12 mouse cellular contexts compared by ENCODE assay signal in genomic region chr3:86789752-86790151, GRCm38 (mm10).
DNase-seq lines count a peak whose midpoint lies in the region; ATAC-seq and TF ChIP-seq lines count a peak whose summit lies in the region.
"Had no signal": no experiment of that assay in that cellular context is flagged by ENCODE, and none has a peak within 500 bp of the region (broad histone marks: within the 10 kb centered on the region; RNA-seq: fewer than 3 reads in every experiment).

No protein-coding gene starts in this region.

- intact Hi-C loops in gastrocnemius, postnatal 36 days (cut with DNase I): no loop called here

- TF ChIP-seq POLR2A in kidney, adult 2 months (IDR thresholded peaks at IDR 0.05; ENCODE audit: low read depth, low read length): no peak

- H3K36me3 ChIP-seq in kidney, adult 2 months (ENCODE audit: control insufficient read depth, insufficient read depth, low read length): no peaks in the 10 kb centered on the region
- peaks cover 74% of the 10 kb centered on the region for H3K36me3 ChIP-seq in midbrain, embryonic 13.5 days
- peaks cover 61% of the 10 kb centered on the region for H3K36me3 ChIP-seq in midbrain, embryonic 14.5 days (ENCODE audit: control insufficient read depth, insufficient read depth, low read length)
- H3K36me3 ChIP-seq in midbrain, embryonic 16.5 days (ENCODE audit: control insufficient read depth, insufficient read depth, low read length): peaks cover 28% of the 10 kb centered on the region
- H3K36me3 ChIP-seq: heart, embryonic 13.5 days had no signal

- TF ChIP-seq CTCF in kidney, adult 2 months (conservative IDR thresholded peaks at IDR 0.05; ENCODE audit: insufficient read depth, insufficient read length, low read depth, low read length): no peak

- no peak overlapping the region for H3K27ac ChIP-seq in kidney, adult 2 months (ENCODE audit: insufficient read depth, low read depth, low read length)
- H3K27ac ChIP-seq in midbrain, embryonic 13.5 days: 0 out of 2 replicates have a peak overlapping the region, but pooled peaks have one; percentile 20
- H3K27ac ChIP-seq in midbrain, embryonic 14.5 days (replicated peaks; ENCODE audit: low read depth, low read length): no peak overlapping the region
- H3K27ac ChIP-seq in midbrain, embryonic 16.5 days (ENCODE audit: low read length): peak overlapping the region; percentile 32; the same call in 1 of the 2 replicates
- H3K27ac ChIP-seq: heart, embryonic 13.5 days; liver, embryonic 13.5 days had no signal

- no peaks in the 10 kb centered on the region for H3K4me1 ChIP-seq in kidney, adult 2 months (ENCODE audit: control insufficient read depth, insufficient read depth, low read length)
- H3K4me1 ChIP-seq in midbrain, embryonic 13.5 days (replicated peaks): peaks cover 20% of the 10 kb centered on the region
- 0 out of 2 replicates have a peak, but pooled peaks cover 8% of the 10 kb centered on the region for H3K4me1 ChIP-seq in midbrain, embryonic 14.5 days (ENCODE audit: control insufficient read depth, insufficient read depth, low read length)
- peaks cover 9% of the 10 kb centered on the region for H3K4me1 ChIP-seq in midbrain, embryonic 16.5 days (ENCODE audit: control insufficient read depth, insufficient read depth, low read length)

- no peak overlapping the region for H3K4me2 ChIP-seq in midbrain, embryonic 13.5 days (replicated peaks)
- no peak overlapping the region for H3K4me2 ChIP-seq in midbrain, embryonic 14.5 days (ENCODE audit: low read length)
- H3K4me2 ChIP-seq in midbrain, embryonic 16.5 days (ENCODE audit: low read length): no peak overlapping the region
- H3K4me2 ChIP-seq: heart, embryonic 13.5 days; liver, embryonic 13.5 days had no signal

- peak; percentile 8 for DNase-seq in kidney, adult 2 months
- DNase-seq in kidney, adult 9 months: no peak
- no peak for DNase-seq in midbrain, embryonic 14.5 days
- DNase-seq in cerebellum, adult 8-10 months: peak; percentile 58
- DNase-seq in gastrocnemius, postnatal 36 days: no peak
- DNase-seq: kidney, postnatal 4 days; liver, embryonic 13.5 days; thymus, adult 18-20 months had no signal

- ATAC-seq in midbrain, embryonic 13.5 days: no peak
- ATAC-seq in midbrain, embryonic 14.5 days (ENCODE audit: low FRiP score, low TSS enrichment): no peak
- no peak for ATAC-seq in midbrain, embryonic 16.5 days

- H3K4me3 ChIP-seq in kidney, adult 2 months (ENCODE audit: insufficient read depth, low read depth, low read length): no peak overlapping the region
- H3K4me3 ChIP-seq in midbrain, embryonic 13.5 days (replicated peaks): no peak overlapping the region
- H3K4me3 ChIP-seq in midbrain, embryonic 14.5 days (replicated peaks; ENCODE audit: low read depth, low read length): no peak overlapping the region
- H3K4me3 ChIP-seq in midbrain, embryonic 16.5 days (ENCODE audit: low read depth, low read length): no peak overlapping the region
- H3K4me3 ChIP-seq: erythroblast, embryonic 14.5 days; heart, embryonic 13.5 days; liver, embryonic 13.5 days had no signal

- H3K9me3 ChIP-seq in midbrain, embryonic 13.5 days: no peaks in the 10 kb centered on the region
- H3K9me3 ChIP-seq in midbrain, embryonic 14.5 days (ENCODE audit: control insufficient read depth, low read length): no peaks in the 10 kb centered on the region
- H3K9me3 ChIP-seq in midbrain, embryonic 16.5 days (replicated peaks; ENCODE audit: control insufficient read depth, low read length, poor library complexity, severe bottlenecking): no peaks in the 10 kb centered on the region
- H3K9me3 ChIP-seq: heart, embryonic 13.5 days; liver, embryonic 13.5 days had no signal

- H3K9ac ChIP-seq in midbrain, embryonic 13.5 days (replicated peaks): no peak overlapping the region
- no peak overlapping the region for H3K9ac ChIP-seq in midbrain, embryonic 14.5 days (replicated peaks; ENCODE audit: low read length)
- H3K9ac ChIP-seq in midbrain, embryonic 16.5 days (ENCODE audit: low read depth, low read length): no peak overlapping the region
- H3K9ac ChIP-seq: liver, embryonic 13.5 days had no signal

- H3K27me3 ChIP-seq in kidney, adult 2 months (replicated peaks; ENCODE audit: control insufficient read depth, insufficient read depth, low read length): no peaks in the 10 kb centered on the region
- H3K27me3 ChIP-seq in midbrain, embryonic 13.5 days: no peaks in the 10 kb centered on the region
- no peaks in the 10 kb centered on the region for H3K27me3 ChIP-seq in midbrain, embryonic 14.5 days (ENCODE audit: control insufficient read depth, insufficient read depth, low read length)
- H3K27me3 ChIP-seq in midbrain, embryonic 16.5 days (ENCODE audit: control insufficient read depth, insufficient read depth, low read depth, low read length): no peaks in the 10 kb centered on the region
- H3K27me3 ChIP-seq: heart, embryonic 13.5 days; liver, embryonic 13.5 days had no signal

- WGBS in kidney, adult 2 months: 91% methylated on average over 5 of the region's 5 CpGs
- 87% methylated on average over 5 of the region's 5 CpGs for WGBS in midbrain, embryonic 13.5 days
- WGBS in midbrain, embryonic 14.5 days: 84% methylated on average over 5 of the region's 5 CpGs
- 81% methylated on average over 5 of the region's 5 CpGs for WGBS in midbrain, embryonic 16.5 days

Comparison
In these comparisons a context has a peak if more than half of its experiments do, and no peak if none do; other contexts are left out.
1. DNase-seq: peak in kidney, adult 2 months (single experiment) and cerebellum, adult 8-10 months (single experiment); none in kidney, adult 9 months (single experiment), midbrain, embryonic 14.5 days (single experiment) and gastrocnemius, postnatal 36 days (0 of 2).
2. H3K27ac ChIP-seq: peak in midbrain, embryonic 13.5 days (single experiment) and midbrain, embryonic 16.5 days (single experiment); none in kidney, adult 2 months (single experiment) and midbrain, embryonic 14.5 days (single experiment).